ENCODE assay signal across 18 mouse cellular contexts in genomic region chr6:31695885-31696284, GRCm38 (mm10).
A peak's percentile ranks its signal among the peaks of the same experiment; 100 is the strongest.
DNase-seq lines count a peak whose midpoint lies in the region; ATAC-seq and TF ChIP-seq lines count a peak whose summit lies in the region.
"Had no signal": no experiment of that assay in that cellular context is flagged by ENCODE, and none has a peak within 500 bp of the region (broad histone marks: within the 10 kb centered on the region; RNA-seq: fewer than 3 reads in every experiment).

No protein-coding gene starts in this region.

- DNase-seq in heart, postnatal 0 days (ENCODE audit: low spot score) = no peak
- no peak for DNase-seq in heart, adult 11 months
- peak; percentile 14 for DNase-seq in lung, postnatal 36 days
- no peak for DNase-seq in lung, adult 2 months
- DNase-seq in R1 (ENCODE audit: low read depth, low spot score) = peak; percentile 35
- no peak for DNase-seq in urinary bladder, postnatal 25 days (ENCODE audit: low spot score)
- no peak for DNase-seq in gastrocnemius, postnatal 14 days
- DNase-seq: cerebellum, postnatal 25 days; gastrocnemius, postnatal 25 days; kidney, adult 18-20 months; right cerebral cortex, adult 18-20 months had no signal

- peak; percentile 8; the same call in 1 of the 2 replicates for TF ChIP-seq CTCF in heart, postnatal 0 days (IDR thresholded peaks at IDR 0.05; ENCODE audit: low read depth)
- no peak for TF ChIP-seq CTCF in lung, adult 2 months (IDR thresholded peaks at IDR 0.05; ENCODE audit: insufficient read depth, low read length)

- no peak overlapping the region for H3K9ac ChIP-seq in heart, postnatal 0 days (replicated peaks; ENCODE audit: low read depth, low read length)
- H3K9ac ChIP-seq: forebrain, embryonic 15.5 days; heart, embryonic 13.5 days; hindbrain, embryonic 12.5 days; liver, embryonic 15.5 days had no signal

- no peak for ATAC-seq in heart, postnatal 0 days (ENCODE audit: insufficient read depth, low read depth)
- ATAC-seq in megakaryocyte-erythroid progenitor cell, adult 5-6 weeks (replicated peaks; ENCODE audit: low FRiP score, low TSS enrichment, poor library complexity, severe bottlenecking) = 0 out of 2 replicates have a peak, but pooled peaks have one; percentile 60
- ATAC-seq: activated CD4-positive, CD25-positive, alpha-beta regulatory T cell, adult 4 months; forebrain, embryonic 15.5 days had no signal

- intact Hi-C loops in gastrocnemius, postnatal 14 days (cut with DNase I; ENCODE audit: low total_unique reads) = no loop called here

- H3K9me3 ChIP-seq in heart, postnatal 0 days (replicated peaks; ENCODE audit: control insufficient read depth, low read length) = no peaks in the 10 kb centered on the region
- H3K9me3 ChIP-seq: forebrain, embryonic 15.5 days; heart, embryonic 13.5 days; hindbrain, embryonic 12.5 days; liver, embryonic 15.5 days; megakaryocyte, embryonic 14.5 days had no signal

- TF ChIP-seq POLR2A in lung, adult 2 months (IDR thresholded peaks at IDR 0.05; ENCODE audit: borderline replicate concordance, extremely low read depth, low read depth, low read length) = no peak

- no peak overlapping the region for H3K4me2 ChIP-seq in heart, postnatal 0 days (ENCODE audit: low read depth, low read length)
- H3K4me2 ChIP-seq: forebrain, embryonic 15.5 days; heart, embryonic 13.5 days; hindbrain, embryonic 12.5 days; liver, embryonic 15.5 days had no signal

- H3K36me3 ChIP-seq in heart, postnatal 0 days (replicated peaks; ENCODE audit: control insufficient read depth, insufficient read depth, low read length) = no peaks in the 10 kb centered on the region
- H3K36me3 ChIP-seq: forebrain, embryonic 15.5 days; heart, embryonic 13.5 days; hindbrain, embryonic 12.5 days; liver, embryonic 15.5 days had no signal

- H3K27ac ChIP-seq in heart, postnatal 0 days (ENCODE audit: low read depth) = no peak overlapping the region
- H3K27ac ChIP-seq: forebrain, embryonic 15.5 days; heart, embryonic 13.5 days; hindbrain, embryonic 12.5 days; liver, embryonic 15.5 days had no signal

- TF ChIP-seq EP300 in heart, postnatal 0 days (IDR thresholded peaks at IDR 0.05; ENCODE audit: low read depth) = no peak

- H3K4me3 ChIP-seq in heart, postnatal 0 days (ENCODE audit: low read depth, low read length) = no peak overlapping the region
- H3K4me3 ChIP-seq in lung, adult 2 months (replicated peaks; ENCODE audit: extremely low read depth, low read depth, low read length) = no peak overlapping the region
- H3K4me3 ChIP-seq: forebrain, embryonic 15.5 days; heart, embryonic 13.5 days; hindbrain, embryonic 12.5 days; liver, embryonic 15.5 days; megakaryocyte, embryonic 14.5 days had no signal

- no peaks in the 10 kb centered on the region for H3K27me3 ChIP-seq in heart, postnatal 0 days (ENCODE audit: control insufficient read depth, insufficient read depth, low read length)
- H3K27me3 ChIP-seq: forebrain, embryonic 15.5 days; heart, embryonic 13.5 days; hindbrain, embryonic 12.5 days; liver, embryonic 15.5 days had no signal

- no peaks in the 10 kb centered on the region for H3K4me1 ChIP-seq in heart, postnatal 0 days (ENCODE audit: control insufficient read depth, insufficient read depth)
- H3K4me1 ChIP-seq in lung, adult 2 months (ENCODE audit: control insufficient read depth, insufficient read depth, low read length) = no peaks in the 10 kb centered on the region
- H3K4me1 ChIP-seq: forebrain, embryonic 15.5 days; heart, embryonic 13.5 days; hindbrain, embryonic 12.5 days; liver, embryonic 15.5 days had no signal

- WGBS in heart, postnatal 0 days = 49% methylated on average over 3 of the region's 3 CpGs
- 51% methylated on average over 3 of the region's 3 CpGs for WGBS in lung, adult 2 months

Comparison
In these comparisons a context has a peak if more than half of its experiments do, and no peak if none do; other contexts are left out.
1. DNase-seq: peak in lung, postnatal 36 days (single experiment) and R1 (single experiment); none in heart, postnatal 0 days (single experiment), heart, adult 11 months (single experiment), lung, adult 2 months (single experiment), urinary bladder, postnatal 25 days (single experiment) and gastrocnemius, postnatal 14 days (single experiment).